Mouse (Mus musculus): ENCODE data around the gene Rrn3.

GRCm38 (mm10) chr16:13853886-13854285 is 73.4 kb downstream of the Rrn3 start:
- TF ChIP-seq POLR2A (IDR thresholded peaks at IDR 0.05; ENCODE audit: borderline replicate concordance, extremely low read depth, insufficient read depth, insufficient read length, poor library complexity, severe bottlenecking), result no peak
- TF ChIP-seq CTCF (IDR thresholded peaks at IDR 0.05; ENCODE audit: borderline replicate concordance, extremely low read depth, insufficient read depth, insufficient read length), result no peak

Measured in brain, embryonic 14.5 days (tissue).